Mouse (Mus musculus) neural tube, embryonic 15.5 days (tissue): ENCODE measurements around the gene Rab5if. TPM values are rescaled to one million over a fixed set of nuclear protein-coding genes. Genes with fewer than 3 reads are reported as not detected.
"Not testable (repeated sequence)": the region's sequence is repeated elsewhere in the genome, so short reads cannot be mapped to it uniquely, and the experiment has no call there.

Experiments used
- ATAC-seq: fragments of 200-750 bp; cut with Nextera tagmentation; 2 replicates; pipeline ENCODE4 v1.8.0; 2017; ENCODE audit warnings: mild to moderate bottlenecking, moderate TSS enrichment, moderate library complexity; ENCODE audit not compliant: low FRiP score
- H3K27ac ChIP-seq: fragments of 300-500 bp; sonication (generic); replicated peaks from 2 replicates; pipeline ENCODE4 v1.5.1; 2015; ENCODE audit warnings: mild to moderate bottlenecking, inconsistent platforms
- H3K27me3 ChIP-seq: fragments of 300-500 bp; sonication (generic); replicated peaks from 2 replicates; pipeline ENCODE4 v1.6.1; 2015; ENCODE audit warnings: inconsistent platforms
- H3K36me3 ChIP-seq: fragments of 300-500 bp; sonication (generic); 2 replicates; pipeline ENCODE4 v1.6.1; 2015; ENCODE audit warnings: inconsistent platforms
- H3K4me1 ChIP-seq: fragments of 300-500 bp; sonication (generic); 2 replicates; pipeline ENCODE4 v1.6.1; 2015; ENCODE audit warnings: inconsistent platforms
- H3K4me2 ChIP-seq: fragments of 300-500 bp; sonication (generic); 2 replicates; pipeline ENCODE4 v1.6.1; 2015; ENCODE audit warnings: inconsistent platforms, mild to moderate bottlenecking, moderate library complexity
- H3K4me3 ChIP-seq: fragments of 300-500 bp; sonication (generic); replicated peaks from 2 replicates; pipeline ENCODE4 v1.5.1; 2015; ENCODE audit warnings: mild to moderate bottlenecking, inconsistent platforms
- H3K9ac ChIP-seq: fragments of 300-500 bp; sonication (generic); replicated peaks from 2 replicates; pipeline ENCODE4 v1.6.1; 2015; ENCODE audit warnings: mild to moderate bottlenecking, inconsistent platforms
- H3K9me3 ChIP-seq: fragments of 300-500 bp; sonication (generic); replicated peaks from 2 replicates; pipeline ENCODE4 v1.6.1; 2016; ENCODE audit warnings: inconsistent platforms
- WGBS: fragments of 180-500 bp; shearing (Covaris S2); methylation state at CpG from one replicate; pipeline ENCODE4 v1.1.7; 2015; ENCODE audit warnings: mixed read lengths; 5-methylcytosine and 5-hydroxymethylcytosine counted together
- polyA plus RNA-seq: library from polyadenylated mRNA; unstranded; fragments of >200 nt; fragmentation: Nextera tagmentation; extraction: Ambion mirVana; gene quantifications from 2 replicates; pipeline ENCODE4 v1.2.1, GENCODE M21; 2015

The Rab5if gene
- polyA plus RNA-seq, 1 experiment from 2014 or later, result 152 TPM

DNA sequence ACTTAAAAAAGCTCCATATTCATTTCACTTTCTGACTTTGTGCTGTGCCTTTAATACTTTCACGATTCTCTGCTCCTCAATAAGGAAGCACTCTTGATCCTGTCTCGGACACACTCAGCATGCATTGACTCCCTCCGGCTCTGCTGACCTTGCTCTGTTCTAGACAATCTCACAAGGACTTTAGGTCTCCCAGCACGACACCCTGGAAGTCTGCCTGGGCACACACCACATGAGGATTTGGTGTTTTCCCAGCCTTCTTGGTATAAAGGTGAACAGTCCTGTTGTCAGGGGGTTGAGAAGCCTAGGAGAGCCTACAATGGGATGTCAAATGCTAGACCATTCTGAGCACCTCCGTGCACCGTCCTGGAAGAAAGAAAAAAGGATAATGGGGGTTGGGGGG, 29.9 kb downstream of the Rab5if start:
- Histone ChIP-seq H3K4me1 (0 out of 2 replicates have a peak, but pooled peaks cover 7% of the 10 kb centered on the region), H3K9me3 (no peaks in the 10 kb centered on the region), H3K36me3 (no peaks in the 10 kb centered on the region), H3K4me2 (no peak overlapping the region), H3K27ac (no peak overlapping the region), H3K27me3 (no peaks in the 10 kb centered on the region), H3K4me3 (no peak overlapping the region), H3K9ac (no peak overlapping the region)
- no peak for ATAC-seq
- 74% methylated on average over 6 of the region's 6 CpGs for WGBS

DNA sequence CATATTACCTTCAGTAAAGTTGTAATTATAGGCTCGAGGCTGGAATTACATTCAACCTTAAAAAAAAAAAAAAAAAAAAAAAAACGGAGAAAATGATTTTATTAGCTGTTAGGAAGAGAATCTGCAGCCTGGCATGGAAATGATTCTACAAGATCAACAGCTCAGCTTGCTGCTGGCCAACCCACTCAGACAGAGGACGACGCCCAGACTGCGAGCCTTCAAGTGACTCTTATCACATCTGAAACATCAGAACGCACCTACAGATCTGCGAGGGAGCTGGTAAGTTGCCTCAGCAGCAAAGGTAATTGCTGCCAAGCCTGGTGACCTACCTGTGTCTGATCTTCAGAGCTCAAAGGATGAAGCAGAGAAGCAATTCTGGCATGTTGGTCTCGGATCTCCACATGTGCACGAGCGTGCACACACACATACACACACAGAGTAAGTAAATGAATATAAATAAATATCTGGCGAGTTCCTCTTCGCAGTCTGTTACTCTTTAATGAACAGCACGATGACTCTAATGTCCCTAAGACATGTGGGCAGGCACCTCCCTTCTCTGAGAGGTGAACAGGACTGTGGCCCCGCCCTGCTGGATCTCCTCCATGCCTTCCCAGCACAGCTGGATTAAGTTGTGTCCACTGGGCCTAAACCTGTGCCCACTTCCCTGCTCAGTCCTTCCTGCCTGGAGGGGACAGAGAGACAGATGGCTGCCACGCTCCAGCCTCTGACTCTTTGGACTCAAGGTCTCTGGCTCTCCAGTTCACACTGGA, 31.8 kb downstream of the Rab5if start:
- H3K9ac ChIP-seq, result no peak overlapping the region
- H3K4me1 ChIP-seq, result peaks cover 13% of the 10 kb centered on the region
- no peaks in the 10 kb centered on the region for H3K9me3 ChIP-seq
- 83% methylated on average over 15 of the region's 15 CpGs for WGBS
- no peak for ATAC-seq
- no peaks in the 10 kb centered on the region for H3K36me3 ChIP-seq
- no peak overlapping the region for H3K4me3 ChIP-seq
- no peak overlapping the region for H3K27ac ChIP-seq
- no peak overlapping the region for H3K4me2 ChIP-seq
- no peaks in the 10 kb centered on the region for H3K27me3 ChIP-seq

DNA sequence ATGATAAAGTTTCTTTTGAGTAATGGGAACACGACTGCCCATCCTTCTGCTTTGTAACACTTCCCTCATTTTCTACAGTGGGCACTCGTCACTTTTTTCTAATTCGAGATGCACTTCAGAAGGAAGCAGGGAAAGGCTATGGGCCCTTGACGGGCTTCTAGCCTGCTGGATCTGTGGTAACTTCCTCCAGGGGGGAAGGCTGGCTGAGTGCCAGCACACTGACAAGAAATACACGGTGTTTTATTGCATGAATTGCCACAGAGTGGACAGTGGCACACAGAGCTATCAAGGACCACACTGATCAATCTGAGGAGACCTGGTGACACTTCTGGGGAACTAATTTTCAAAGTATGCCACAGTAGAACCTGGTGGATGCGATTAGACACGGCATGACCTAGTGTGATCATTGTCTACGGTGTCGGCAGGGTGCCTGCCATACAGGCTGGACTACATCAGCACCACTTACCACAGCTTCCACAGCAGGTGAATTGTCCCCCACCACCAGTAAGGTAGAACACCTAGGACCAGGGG, 33.5 kb downstream of the Rab5if start:
- WGBS, result 73% methylated on average over 9 of the region's 9 CpGs
- H3K4me2 ChIP-seq, result no peak overlapping the region
- no peaks in the 10 kb centered on the region for H3K36me3 ChIP-seq
- ATAC-seq, result no peak
- H3K27me3 ChIP-seq, result no peaks in the 10 kb centered on the region
- no peak overlapping the region for H3K4me3 ChIP-seq
- H3K9ac ChIP-seq, result no peak overlapping the region
- no peaks in the 10 kb centered on the region for H3K9me3 ChIP-seq
- H3K4me1 ChIP-seq, result peaks cover 13% of the 10 kb centered on the region
- no peak overlapping the region for H3K27ac ChIP-seq

DNA sequence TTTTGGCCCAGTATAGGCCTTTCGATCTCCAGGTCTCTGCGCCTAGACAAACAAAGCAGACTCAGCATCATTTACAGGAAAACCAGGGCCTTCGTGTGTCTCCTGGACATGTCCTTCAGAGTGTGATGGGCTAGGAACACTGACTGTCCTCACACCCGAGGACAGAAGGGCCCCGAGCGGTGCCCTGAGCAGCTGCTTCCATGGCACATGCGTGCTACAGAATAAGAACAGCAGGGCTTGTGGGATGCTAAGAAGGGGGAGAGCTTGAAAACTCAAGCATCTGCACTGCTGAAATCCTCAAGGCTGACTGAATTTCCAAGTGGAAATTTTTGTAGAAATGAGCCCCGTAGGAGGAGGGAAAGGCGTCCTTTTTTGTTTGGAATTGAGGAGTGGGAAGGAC, 34.1 kb downstream of the Rab5if start:
- Histone ChIP-seq H3K36me3 (no peaks in the 10 kb centered on the region), H3K4me2 (no peak overlapping the region), H3K27me3 (no peaks in the 10 kb centered on the region), H3K27ac (no peak overlapping the region), H3K4me3 (no peak overlapping the region), H3K9ac (no peak overlapping the region), H3K4me1 (peaks cover 11% of the 10 kb centered on the region), H3K9me3 (no peaks in the 10 kb centered on the region)
- 85% methylated on average over 9 of the region's 9 CpGs for WGBS
- no peak for ATAC-seq

DNA sequence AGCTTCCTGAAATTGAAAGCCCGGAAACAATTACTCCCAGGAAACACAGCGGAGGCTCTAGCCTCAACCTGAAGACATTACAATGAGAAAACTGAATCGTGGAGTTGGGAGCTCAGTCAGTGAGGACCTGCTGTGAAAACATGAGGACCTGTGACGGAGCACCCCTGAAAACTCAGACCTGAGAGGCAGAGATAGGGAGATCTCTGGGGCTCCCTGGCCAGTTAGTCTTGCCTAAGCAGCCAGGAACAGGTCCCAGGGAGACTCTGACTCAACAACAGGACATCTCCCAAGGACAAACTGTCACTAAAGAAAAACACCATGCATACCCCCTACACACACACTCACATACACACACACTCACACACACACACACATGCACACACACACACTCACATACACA, 35.4 kb downstream of the Rab5if start:
- H3K27me3 ChIP-seq, result no peaks in the 10 kb centered on the region
- no peak for ATAC-seq
- no peak overlapping the region for H3K9ac ChIP-seq
- H3K4me3 ChIP-seq, result no peak overlapping the region
- H3K4me2 ChIP-seq, result no peak overlapping the region
- no peaks in the 10 kb centered on the region for H3K36me3 ChIP-seq
- peaks cover 6% of the 10 kb centered on the region for H3K4me1 ChIP-seq
- 57% methylated on average over 4 of the region's 4 CpGs for WGBS
- H3K27ac ChIP-seq, result no peak overlapping the region; the same call in 1 of the 2 replicates
- no peaks in the 10 kb centered on the region for H3K9me3 ChIP-seq

DNA sequence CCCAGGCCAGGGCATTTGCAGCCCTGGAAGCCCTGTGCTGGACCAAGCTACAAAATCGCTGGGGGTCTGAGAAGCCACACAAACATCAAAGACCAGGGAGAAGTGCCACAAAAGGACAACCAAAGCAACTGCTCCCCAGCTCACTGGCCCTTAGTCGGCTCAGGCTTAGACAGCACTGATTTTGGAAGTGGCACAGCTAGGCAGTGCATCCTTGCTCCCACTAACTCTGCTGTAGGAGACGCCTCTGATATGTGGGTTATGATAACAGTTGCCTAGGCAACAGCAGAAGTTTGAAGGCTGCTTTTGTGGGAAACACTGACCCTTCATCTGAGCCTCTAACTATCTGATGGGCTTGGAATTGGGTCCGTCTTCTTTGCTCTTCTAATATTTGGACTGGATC, 36.3 kb downstream of the Rab5if start:
- no peak overlapping the region for H3K9ac ChIP-seq
- H3K27ac ChIP-seq, result no peak overlapping the region
- no peaks in the 10 kb centered on the region for H3K27me3 ChIP-seq
- peaks cover 6% of the 10 kb centered on the region for H3K4me1 ChIP-seq
- H3K9me3 ChIP-seq, result no peaks in the 10 kb centered on the region
- H3K4me3 ChIP-seq, result no peak overlapping the region
- no peaks in the 10 kb centered on the region for H3K36me3 ChIP-seq
- H3K4me2 ChIP-seq, result no peak overlapping the region
- 73% methylated on average over 4 of the region's 4 CpGs for WGBS
- ATAC-seq, result no peak

DNA sequence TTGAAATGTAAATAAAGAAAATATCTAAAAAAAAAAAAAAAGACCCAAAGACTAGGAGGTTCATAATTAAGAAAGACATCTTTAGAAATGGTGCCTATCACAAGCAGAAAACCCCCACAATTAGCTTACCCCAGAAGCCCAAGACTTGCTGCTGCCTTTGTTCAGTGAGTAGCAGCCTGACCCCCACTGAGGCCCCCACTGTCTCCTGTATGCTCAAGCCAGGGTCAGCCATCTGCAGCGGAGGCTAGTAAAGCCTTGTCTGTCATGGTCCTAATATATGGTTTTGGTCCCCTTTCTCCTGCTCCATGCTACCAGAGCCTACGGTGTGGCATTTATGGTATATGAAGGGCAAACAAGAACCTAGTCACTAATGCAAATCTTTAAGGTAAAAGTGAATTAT, 38.4 kb downstream of the Rab5if start:
- ATAC-seq, result no peak
- Histone ChIP-seq H3K9me3 (no peaks in the 10 kb centered on the region), H3K4me2 (no peak overlapping the region), H3K9ac (no peak overlapping the region), H3K27ac (no peak overlapping the region), H3K4me3 (no peak overlapping the region), H3K4me1 (peaks cover 6% of the 10 kb centered on the region), H3K36me3 (no peaks in the 10 kb centered on the region), H3K27me3 (no peaks in the 10 kb centered on the region)
- 47% methylated on average over 2 of the region's 2 CpGs for WGBS

DNA sequence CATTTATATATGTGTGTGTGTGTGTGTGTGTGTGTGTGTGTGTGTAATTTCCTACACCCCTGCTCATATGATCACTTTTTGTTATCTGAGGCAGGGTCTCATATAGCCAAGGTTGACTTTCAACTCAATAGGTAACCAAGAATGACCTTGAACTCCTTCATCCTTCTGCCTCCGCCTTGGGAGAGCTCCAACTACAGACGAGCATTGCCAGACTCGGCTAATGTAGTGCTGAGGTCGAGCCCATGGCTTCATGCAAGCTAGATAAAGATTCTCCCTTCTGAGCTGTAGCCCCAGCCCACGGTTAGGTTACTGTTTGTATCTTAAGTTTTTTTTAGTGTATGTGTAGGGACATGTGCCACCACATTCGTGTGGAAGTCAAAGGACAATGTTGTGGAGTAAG, 39.0 kb downstream of the Rab5if start:
- H3K4me1 ChIP-seq, result peaks cover 6% of the 10 kb centered on the region
- H3K4me3 ChIP-seq, result no peak overlapping the region
- H3K4me2 ChIP-seq, result no peak overlapping the region
- H3K27me3 ChIP-seq, result no peaks in the 10 kb centered on the region
- H3K9me3 ChIP-seq, result no peaks in the 10 kb centered on the region
- H3K27ac ChIP-seq, result no peak overlapping the region
- ATAC-seq, result no peak
- H3K9ac ChIP-seq, result no peak overlapping the region
- H3K36me3 ChIP-seq, result no peaks in the 10 kb centered on the region
- WGBS, result 80% methylated on average over 6 of the region's 6 CpGs

DNA sequence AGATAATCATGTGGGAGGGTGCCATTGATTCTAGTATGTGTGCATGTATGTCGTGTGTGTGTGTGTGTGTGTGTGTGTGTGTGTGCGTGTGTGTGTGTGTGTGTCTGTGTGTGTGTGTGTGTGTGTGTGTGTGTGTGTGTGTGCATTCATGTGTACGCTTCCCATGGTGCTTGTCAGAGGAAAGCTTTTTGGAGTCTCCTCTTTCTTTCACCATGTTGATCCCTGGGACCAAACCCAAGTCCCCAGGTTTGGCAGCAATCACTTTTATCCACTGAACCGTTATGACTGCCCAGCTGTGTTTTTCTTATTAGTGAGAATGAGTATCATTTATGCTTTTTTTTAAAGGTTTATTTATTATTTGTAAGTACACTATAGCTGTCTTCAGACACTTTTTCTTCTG, 39.5 kb downstream of the Rab5if start:
- WGBS, result 70% methylated on average over 4 of the region's 4 CpGs
- H3K4me2 ChIP-seq, H3K36me3 ChIP-seq, H3K9me3 ChIP-seq, H3K27me3 ChIP-seq, ATAC-seq, H3K27ac ChIP-seq, H3K4me1 ChIP-seq, H3K4me3 ChIP-seq, H3K9ac ChIP-seq: not testable (repeated sequence)

DNA sequence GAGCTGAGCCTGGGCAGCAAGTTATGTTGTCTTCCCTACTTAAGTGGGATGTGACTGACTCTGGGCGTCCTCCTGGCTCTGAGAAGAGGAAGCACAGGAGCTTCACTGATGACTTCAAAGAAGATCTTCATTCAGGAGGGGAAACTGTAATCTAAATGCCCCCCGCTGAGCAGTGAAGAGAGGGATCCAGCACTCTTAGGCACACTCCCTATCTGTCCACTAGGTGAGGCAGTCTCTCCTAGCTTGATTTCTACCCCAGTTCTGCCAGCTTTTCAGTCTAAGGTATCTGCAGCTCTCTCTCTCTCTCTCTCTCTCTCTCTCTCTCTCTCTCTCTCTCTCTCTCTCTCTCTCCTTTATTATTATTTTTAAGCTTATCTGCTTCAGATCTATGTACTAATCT, 40.4 kb downstream of the Rab5if start:
- no peak overlapping the region for H3K27ac ChIP-seq
- peaks cover 1% of the 10 kb centered on the region for H3K4me1 ChIP-seq
- H3K36me3 ChIP-seq, result no peaks in the 10 kb centered on the region
- ATAC-seq, result no peak
- H3K4me2 ChIP-seq, result no peak overlapping the region
- WGBS, result 28% methylated on average over 2 of the region's 2 CpGs
- no peaks in the 10 kb centered on the region for H3K9me3 ChIP-seq
- no peak overlapping the region for H3K9ac ChIP-seq
- no peak overlapping the region for H3K4me3 ChIP-seq
- H3K27me3 ChIP-seq, result no peaks in the 10 kb centered on the region

DNA sequence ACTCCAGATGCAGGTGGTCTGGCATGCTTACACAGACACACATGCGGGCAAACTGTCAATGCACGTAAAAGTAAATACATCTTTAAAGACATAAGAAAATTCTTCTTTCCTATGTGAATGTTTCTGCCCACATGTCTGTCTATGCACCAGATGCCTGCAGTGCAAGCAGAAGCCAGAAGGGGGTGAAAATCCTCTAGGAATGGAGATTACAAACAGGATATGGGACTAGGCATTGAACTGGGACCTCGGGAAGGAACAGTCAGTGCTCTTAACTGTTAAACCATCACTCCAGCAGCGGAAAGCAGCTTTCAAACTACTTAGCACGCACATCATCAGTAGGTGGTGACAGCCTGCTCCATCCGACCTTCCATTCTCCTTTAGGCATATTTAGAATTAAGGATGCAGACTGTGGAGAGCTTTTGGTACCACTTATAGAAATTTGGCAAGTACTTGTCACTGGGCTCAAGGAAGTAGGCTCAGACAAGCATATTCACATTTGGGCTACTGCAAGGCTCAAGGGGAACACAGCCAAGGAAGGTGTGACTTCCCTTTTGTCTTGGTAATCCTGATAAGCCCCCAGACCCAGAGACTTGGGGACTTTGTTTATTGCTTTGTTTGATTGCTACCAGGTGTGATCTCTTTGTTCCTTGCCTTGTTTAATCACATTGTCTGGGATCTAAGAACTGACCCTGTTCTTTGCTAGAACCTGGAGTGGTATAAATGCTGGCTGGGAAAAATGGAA, 42.2 kb downstream of the Rab5if start:
- H3K27ac ChIP-seq, result no peak overlapping the region
- ATAC-seq, result no peak
- H3K4me3 ChIP-seq, result no peak overlapping the region
- H3K4me2 ChIP-seq, result no peak overlapping the region
- H3K36me3 ChIP-seq, result no peaks in the 10 kb centered on the region
- 25% methylated on average over 6 of the region's 6 CpGs for WGBS
- no peak overlapping the region for H3K9ac ChIP-seq
- H3K27me3 ChIP-seq, result no peaks in the 10 kb centered on the region
- no peaks in the 10 kb centered on the region for H3K4me1 ChIP-seq
- H3K9me3 ChIP-seq, result no peaks in the 10 kb centered on the region

DNA sequence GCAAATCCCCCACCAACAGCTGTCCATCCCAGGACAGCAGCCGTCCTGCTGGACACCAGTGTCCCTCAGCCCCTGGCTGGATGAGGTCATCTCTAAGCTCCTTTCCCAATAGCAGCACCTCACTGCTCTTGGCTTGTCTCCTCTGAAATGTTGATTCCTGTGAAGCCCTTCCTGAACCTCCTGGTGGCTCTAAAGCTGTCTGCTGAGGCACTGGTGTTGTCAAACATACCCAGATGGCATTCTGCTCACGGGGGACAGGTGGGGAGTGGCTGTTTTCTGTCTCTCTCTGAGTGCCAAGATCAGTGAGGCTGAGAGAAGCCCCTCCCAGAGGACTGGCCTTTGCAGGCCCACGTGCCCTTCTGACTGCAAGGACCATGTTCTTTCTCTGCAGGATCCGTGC, 43.0 kb downstream of the Rab5if start:
- H3K9ac ChIP-seq, H3K27ac ChIP-seq, H3K4me2 ChIP-seq, H3K36me3 ChIP-seq, H3K4me1 ChIP-seq, H3K27me3 ChIP-seq, H3K9me3 ChIP-seq, H3K4me3 ChIP-seq, ATAC-seq: not testable (repeated sequence)
- WGBS, result 27% methylated on average over 4 of the region's 4 CpGs
